Mouse (Mus musculus) embryonic facial prominence, embryonic 11.5 days (tissue): Measurements from ENCODE around the gene Xpnpep3. TPM values are rescaled to one million over a fixed set of nuclear protein-coding genes. Genes with fewer than 3 reads are reported as not detected.

Experiments
- ATAC-seq: fragments of 200-750 bp; cut with Nextera tagmentation; replicated peaks from 2 replicates; pipeline ENCODE4 v1.8.0; 2017; ENCODE audit warnings: low read depth; ENCODE audit not compliant: insufficient number of reproducible peaks, low FRiP score, low TSS enrichment
- DNase-seq: peaks from one replicate; pipeline ENCODE4 v3.0.0-alpha.2; 2015; ENCODE audit warnings: low spot score
- H3K27ac ChIP-seq: fragments of 300-500 bp; sonication (generic); replicated peaks from 2 replicates; pipeline ENCODE4 v1.5.1; 2014; ENCODE audit warnings: mild to moderate bottlenecking, low read depth, low read length, control low read depth
- H3K27me3 ChIP-seq: fragments of 300-500 bp; sonication (generic); 2 replicates; pipeline ENCODE4 v1.6.1; 2014; ENCODE audit warnings: mild to moderate bottlenecking, low read length, moderate library complexity, mixed read lengths; ENCODE audit not compliant: control insufficient read depth, insufficient read depth
- H3K36me3 ChIP-seq: fragments of 300-500 bp; sonication (generic); replicated peaks from 2 replicates; pipeline ENCODE4 v1.6.1; 2014; ENCODE audit warnings: low read depth, mild to moderate bottlenecking, low read length, moderate library complexity, mixed read lengths; ENCODE audit not compliant: control insufficient read depth, insufficient read depth
- H3K4me1 ChIP-seq: fragments of 300-500 bp; sonication (generic); 2 replicates; pipeline ENCODE4 v1.6.1; 2014; ENCODE audit warnings: low read length, mixed read lengths; ENCODE audit not compliant: control insufficient read depth, insufficient read depth
- H3K4me2 ChIP-seq: fragments of 300-500 bp; sonication (generic); 2 replicates; pipeline ENCODE4 v1.6.1; 2014; ENCODE audit warnings: low read depth, mild to moderate bottlenecking, control low read depth, low read length, moderate library complexity
- H3K4me3 ChIP-seq: fragments of 300-500 bp; sonication (generic); 2 replicates; pipeline ENCODE4 v1.5.1; 2014; ENCODE audit warnings: low read depth, low read length, control low read depth
- H3K9ac ChIP-seq: fragments of 300-500 bp; sonication (generic); replicated peaks from 2 replicates; pipeline ENCODE4 v1.6.1; 2014; ENCODE audit warnings: mild to moderate bottlenecking, control low read depth, low read length
- H3K9me3 ChIP-seq: fragments of 300-500 bp; sonication (generic); replicated peaks from 2 replicates; pipeline ENCODE4 v1.6.1; 2016; ENCODE audit warnings: mild to moderate bottlenecking, low read length, inconsistent platforms, mixed read lengths; ENCODE audit not compliant: control insufficient read depth
- WGBS: fragments of 180-500 bp; shearing (Covaris S2); extraction: QIAGEN DNeasy Blood & Tissue Kit; methylation state at CpG from one replicate; pipeline ENCODE4 v1.1.7; 2014; 5-methylcytosine and 5-hydroxymethylcytosine counted together
- polyA plus RNA-seq: library from polyadenylated mRNA; unstranded; fragments of >200 nt; fragmentation: Nextera tagmentation; extraction: Ambion mirVana; gene quantifications from 2 replicates; pipeline ENCODE4 v1.2.1, GENCODE M21; 2014

The Xpnpep3 gene
- polyA plus RNA-seq, 1 experiment from 2014 or later: 5.7 TPM

- Histone ChIP-seq H3K4me3 (no peak overlapping the region), H3K9ac (no peak overlapping the region), H3K27ac (no peak overlapping the region), H3K4me2 (no peak overlapping the region), H3K9me3 (no peaks in the 10 kb centered on the region), H3K27me3 (no peaks in the 10 kb centered on the region), H3K36me3 (no peaks in the 10 kb centered on the region), H3K4me1 (no peaks in the 10 kb centered on the region)
- WGBS: 93% methylated on average over 1 of the region's 1 CpGs
- DNase-seq: no peak
- no peak for ATAC-seq
Observed at GRCm38 (mm10) chr15:81438345-81438744, 38.4 kb downstream of the Xpnpep3 start.

- H3K27me3 ChIP-seq: no peaks in the 10 kb centered on the region
- H3K9ac ChIP-seq: no peak overlapping the region
- H3K4me3 ChIP-seq: no peak overlapping the region
- ATAC-seq (no peak), DNase-seq (no peak)
- H3K4me1 ChIP-seq: no peaks in the 10 kb centered on the region
- H3K36me3 ChIP-seq: no peaks in the 10 kb centered on the region
- H3K27ac ChIP-seq: no peak overlapping the region
- H3K9me3 ChIP-seq: no peaks in the 10 kb centered on the region
- no peak overlapping the region for H3K4me2 ChIP-seq
Observed at GRCm38 (mm10) chr15:81439236-81439635, 39.3 kb downstream of the Xpnpep3 start.

DNA sequence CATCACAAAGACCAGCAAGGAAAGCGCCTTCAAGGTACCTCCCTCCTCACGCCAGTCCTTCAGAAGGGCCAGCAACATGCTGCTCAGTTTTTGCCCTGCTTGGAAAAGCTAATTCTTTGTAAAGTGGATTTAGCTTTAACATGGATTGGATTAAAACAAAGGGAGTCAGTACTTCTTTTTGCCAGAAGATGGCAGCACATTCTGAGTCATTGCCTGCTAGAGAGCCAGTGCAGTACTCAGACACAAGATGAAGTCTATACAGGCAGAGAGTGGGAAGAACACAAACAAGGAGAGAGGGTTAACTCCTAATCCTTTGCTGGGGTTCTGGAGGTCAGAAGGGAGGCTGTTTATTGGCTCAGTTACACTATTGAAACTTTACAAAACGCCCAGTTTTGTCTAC, 48.5 kb downstream of the Xpnpep3 start:
- Histone ChIP-seq H3K36me3 (no peaks in the 10 kb centered on the region), H3K4me3 (no peak overlapping the region), H3K9me3 (no peaks in the 10 kb centered on the region), H3K27ac (no peak overlapping the region), H3K4me1 (no peaks in the 10 kb centered on the region), H3K27me3 (no peaks in the 10 kb centered on the region), H3K4me2 (no peak overlapping the region), H3K9ac (no peak overlapping the region)
- DNase-seq: peak; percentile 86
- no peak for ATAC-seq
- 58% methylated on average over 3 of the region's 3 CpGs for WGBS

DNA sequence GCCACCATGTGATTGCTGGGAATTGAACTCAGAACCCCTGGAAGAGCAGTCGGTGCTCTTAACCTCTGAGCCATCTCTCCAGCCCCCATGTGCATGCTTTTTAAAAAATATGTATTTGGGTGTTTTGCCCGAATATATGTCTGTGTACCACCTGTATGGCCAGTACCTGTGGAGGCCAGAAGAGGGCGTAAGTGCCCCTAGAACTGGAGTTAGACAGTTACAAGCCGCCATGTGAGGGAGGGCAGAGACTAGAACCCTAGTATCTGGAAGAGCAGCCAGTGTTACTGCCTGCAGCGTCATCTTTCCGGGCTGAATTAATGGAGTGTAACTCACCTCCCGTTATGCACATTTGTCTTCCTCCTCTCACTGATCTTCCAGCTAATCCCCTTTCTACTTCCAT, 61.6 kb downstream of the Xpnpep3 start:
- no peak overlapping the region for H3K27ac ChIP-seq
- H3K36me3 ChIP-seq: no peaks in the 10 kb centered on the region
- ATAC-seq (no peak), DNase-seq (no peak)
- 81% methylated on average over 7 of the region's 7 CpGs for WGBS
- no peaks in the 10 kb centered on the region for H3K9me3 ChIP-seq
- no peaks in the 10 kb centered on the region for H3K27me3 ChIP-seq
- H3K4me2 ChIP-seq: no peak overlapping the region
- no peak overlapping the region for H3K4me3 ChIP-seq
- no peaks in the 10 kb centered on the region for H3K4me1 ChIP-seq
- no peak overlapping the region for H3K9ac ChIP-seq

GRCm38 (mm10) chr15:81465016-81465660, 65.2 kb downstream of the Xpnpep3 start:
- no peaks in the 10 kb centered on the region for H3K27me3 ChIP-seq
- peak overlapping the region; percentile 65 for H3K4me3 ChIP-seq
- H3K9me3 ChIP-seq: no peaks in the 10 kb centered on the region
- H3K27ac ChIP-seq: peak overlapping the region; percentile 76
- peaks cover 4% of the 10 kb centered on the region; the same call in 1 of the 2 replicates for H3K36me3 ChIP-seq
- ATAC-seq: no peak
- no peak for DNase-seq
- H3K9ac ChIP-seq: peak overlapping the region; percentile 51
- H3K4me1 ChIP-seq: no peaks in the 10 kb centered on the region
- H3K4me2 ChIP-seq: peak overlapping the region; percentile 66
- 83% methylated on average over 12 of the region's 12 CpGs for WGBS

DNA sequence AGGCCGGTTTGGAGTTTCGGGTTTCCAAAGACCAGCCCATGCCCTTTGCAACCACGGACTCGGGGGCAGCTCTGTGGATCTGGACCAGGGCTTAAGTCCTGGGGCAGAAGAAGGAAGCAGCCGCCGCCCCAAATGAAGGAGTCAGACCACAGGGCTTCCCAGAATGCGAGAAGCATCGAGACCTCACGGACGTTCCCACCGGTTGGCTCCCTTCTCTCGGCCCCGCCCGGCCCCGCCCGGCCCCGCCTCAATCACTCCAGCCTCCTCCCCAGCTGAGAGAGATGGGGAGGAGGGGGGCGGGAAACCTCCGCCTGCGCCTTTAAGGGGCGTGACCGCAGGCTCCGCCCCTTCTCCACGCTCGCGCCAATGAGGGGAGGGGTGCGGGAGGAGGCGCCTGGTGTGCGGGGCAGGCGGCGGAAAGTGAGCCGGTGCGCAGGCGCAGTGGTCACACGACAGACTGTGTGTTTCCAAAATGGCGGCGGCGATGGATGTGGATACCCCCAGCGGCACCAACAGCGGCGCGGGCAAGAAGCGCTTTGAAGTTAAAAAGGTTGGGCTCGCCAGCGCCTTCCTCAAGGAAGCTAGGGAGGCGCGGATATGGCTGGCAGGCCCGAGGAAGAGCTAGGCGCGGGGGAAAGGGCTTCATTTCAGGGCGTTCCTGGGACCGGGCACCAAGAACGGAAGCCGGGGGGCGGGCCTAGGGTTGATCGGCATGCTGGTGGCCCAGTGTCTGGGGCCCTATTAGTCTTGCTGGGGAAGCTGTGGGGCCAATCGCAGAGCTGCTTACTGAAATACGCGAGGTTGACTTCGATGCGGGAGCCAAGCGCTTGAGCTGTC, 66.2 kb downstream of the Xpnpep3 start, which contains the start of gene Rbx1:
Rbx1 (plus strand) TSS at position 396 of the 837 bp plus-strand sequence.
- ATAC-seq: peak; percentile 99
- under 1% methylated on average over 62 of the region's 62 CpGs for WGBS

DNA sequence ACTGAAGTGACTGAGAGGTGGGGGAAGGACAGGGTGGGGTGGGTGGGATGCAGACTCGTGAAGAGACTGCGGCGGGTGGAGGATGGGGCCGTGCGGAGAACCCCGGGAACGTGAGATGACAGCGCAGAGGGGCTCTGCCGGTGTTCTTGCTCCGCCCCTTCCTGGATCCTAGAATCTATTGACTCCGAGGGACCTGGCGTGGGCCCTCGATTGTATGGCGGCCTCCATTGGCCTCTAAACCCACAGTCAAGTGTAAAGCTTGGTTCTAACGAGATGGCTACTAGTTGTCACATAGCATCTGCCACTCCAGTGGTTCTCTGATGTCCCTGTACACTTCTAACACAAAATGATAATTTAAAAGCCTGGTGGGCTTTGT, 66.8 kb downstream of the Xpnpep3 start:
- DNase-seq: no peak
- 1% methylated on average over 15 of the region's 15 CpGs for WGBS
- H3K36me3 ChIP-seq: peaks cover 11% of the 10 kb centered on the region
- peak overlapping the region; percentile 77 for H3K9ac ChIP-seq
- ATAC-seq: no peak
- H3K9me3 ChIP-seq: no peaks in the 10 kb centered on the region
- H3K27me3 ChIP-seq: no peaks in the 10 kb centered on the region
- peak overlapping the region; percentile 65 for H3K4me3 ChIP-seq
- peak overlapping the region; percentile 56 for H3K4me2 ChIP-seq
- peak overlapping the region; percentile 76 for H3K27ac ChIP-seq
- H3K4me1 ChIP-seq: no peaks in the 10 kb centered on the region

More for the DNA sequence above, 66.2 kb downstream of the Xpnpep3 start, which contains the start of gene Rbx1:
- peak; percentile 98 for DNase-seq
- peak within 1 kb of the TSS; percentile 77 for H3K9ac ChIP-seq
- H3K36me3 ChIP-seq: peaks cover 6% of the 10 kb centered on the region; the same call in 1 of the 2 replicates
- H3K27me3 ChIP-seq: no peaks in the 10 kb centered on the region
- peak within 1 kb of the TSS; percentile 65 for H3K4me3 ChIP-seq
- H3K27ac ChIP-seq: peak within 1 kb of the TSS; percentile 76
- H3K9me3 ChIP-seq: no peaks in the 10 kb centered on the region
- H3K4me2 ChIP-seq: peak within 1 kb of the TSS; percentile 66
- H3K4me1 ChIP-seq: no peaks in the 10 kb centered on the region

DNA sequence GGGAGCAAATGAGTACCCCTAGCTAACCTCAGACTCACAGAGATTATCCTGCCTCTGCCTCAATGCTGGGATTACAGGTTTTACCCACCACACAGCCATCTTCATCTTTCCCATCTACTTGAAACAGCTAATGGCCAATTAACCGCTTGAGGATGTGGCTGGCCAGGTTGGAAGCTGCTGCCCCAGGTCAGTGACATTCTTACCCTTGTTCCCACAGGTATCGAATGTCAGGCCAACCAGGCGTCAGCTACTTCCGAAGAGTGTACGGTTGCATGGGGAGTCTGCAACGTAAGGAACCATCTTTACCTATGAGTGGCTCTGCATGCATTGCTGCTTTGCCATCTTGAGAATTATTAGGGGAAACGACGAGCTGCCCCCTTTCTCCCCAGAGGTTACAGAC, 70.8 kb downstream of the Xpnpep3 start:
- ATAC-seq (no peak), DNase-seq (no peak)
- WGBS: 65% methylated on average over 8 of the region's 8 CpGs
- no peak overlapping the region for H3K4me2 ChIP-seq
- H3K36me3 ChIP-seq: peaks cover 12% of the 10 kb centered on the region
- no peak overlapping the region for H3K9ac ChIP-seq
- no peak overlapping the region for H3K4me3 ChIP-seq
- H3K27ac ChIP-seq: no peak overlapping the region
- H3K9me3 ChIP-seq: no peaks in the 10 kb centered on the region
- H3K27me3 ChIP-seq: no peaks in the 10 kb centered on the region
- H3K4me1 ChIP-seq: no peaks in the 10 kb centered on the region
